Mouse (Mus musculus) spleen, adult 12 weeks (tissue): Measurements from ENCODE around the gene Ubxn11.

ENCODE experiments used
- DNase-seq: peaks from one replicate; pipeline ENCODE4 v3.0.0; 2022; ENCODE audit warnings: low spot score

The Ubxn11 gene

GRCm38 (mm10) chr4:134101979-134102741, at the start of gene Ubxn11:
Gene Ubxn11 (plus strand): TSS chr4:134102570.
- DNase-seq: peak; percentile 77

- DNase-seq: no peak
These were observed 48.8 kb upstream of the Ubxn11 start, which contains the start of gene Zfp683 for GRCm38 (mm10) chr4:134053538-134053937. Gene Zfp683 (plus strand): TSS chr4:134053838.

GRCm38 (mm10) chr4:134058166-134058715, 44.1 kb upstream of the Ubxn11 start:
- DNase-seq: no peak

GRCm38 (mm10) chr4:134058908-134059307, 43.5 kb upstream of the Ubxn11 start:
- no peak for DNase-seq

- no peak for DNase-seq
These were observed 42.1 kb upstream of the Ubxn11 start, which contains the start of gene Crybg2 for GRCm38 (mm10) chr4:134060135-134060865. Gene Crybg2 (plus strand): TSS chr4:134060815.

- DNase-seq: no peak
These were observed 41.1 kb upstream of the Ubxn11 start for GRCm38 (mm10) chr4:134061166-134061830.

- DNase-seq: no peak
These were observed 40.4 kb upstream of the Ubxn11 start for GRCm38 (mm10) chr4:134061944-134062446.

- DNase-seq: no peak
These were observed 39.8 kb upstream of the Ubxn11 start for GRCm38 (mm10) chr4:134062561-134062960.

GRCm38 (mm10) chr4:134065431-134066004, 36.9 kb upstream of the Ubxn11 start:
- no peak for DNase-seq

- no peak for DNase-seq
These were observed 35.0 kb upstream of the Ubxn11 start for GRCm38 (mm10) chr4:134067383-134067782.

GRCm38 (mm10) chr4:134067833-134068544, 34.4 kb upstream of the Ubxn11 start:
- no peak for DNase-seq

- DNase-seq: no peak
These were observed 33.4 kb upstream of the Ubxn11 start for GRCm38 (mm10) chr4:134068793-134069580.

- no peak for DNase-seq
These were observed 23.7 kb upstream of the Ubxn11 start for GRCm38 (mm10) chr4:134078694-134079093.

GRCm38 (mm10) chr4:134080674-134081073, 21.7 kb upstream of the Ubxn11 start:
- no peak for DNase-seq

GRCm38 (mm10) chr4:134081730-134082386, 20.5 kb upstream of the Ubxn11 start:
- peak; percentile 75 for DNase-seq

GRCm38 (mm10) chr4:134082460-134082859, 19.9 kb upstream of the Ubxn11 start:
- DNase-seq: no peak

GRCm38 (mm10) chr4:134084999-134085398, 17.4 kb upstream of the Ubxn11 start:
- DNase-seq: no peak

GRCm38 (mm10) chr4:134087412-134087811, 15.0 kb upstream of the Ubxn11 start:
- DNase-seq: no peak

GRCm38 (mm10) chr4:134089029-134089428, 13.3 kb upstream of the Ubxn11 start:
- no peak for DNase-seq
